Mouse (Mus musculus) brain, embryonic 14.5 days (tissue): ENCODE results near the gene A3galt2.

ENCODE experiments used
- CTCF ChIP-seq: fragments of 200-500 bp; IDR thresholded peaks from 2 replicates; pipeline ENCODE4 v1.5.1; 2012; ENCODE audit warnings: inconsistent platforms, mild to moderate bottlenecking, moderate library complexity, borderline replicate concordance; ENCODE audit not compliant: insufficient read depth, insufficient read length; ENCODE audit errors: extremely low read depth
- POLR2A ChIP-seq: fragments of 200-500 bp; IDR thresholded peaks from 2 replicates; pipeline ENCODE4 v1.6.1; 2012; ENCODE audit warnings: mild to moderate bottlenecking, inconsistent platforms, borderline replicate concordance; ENCODE audit not compliant: poor library complexity, insufficient read depth, insufficient read length, severe bottlenecking; ENCODE audit errors: extremely low read depth

DNA sequence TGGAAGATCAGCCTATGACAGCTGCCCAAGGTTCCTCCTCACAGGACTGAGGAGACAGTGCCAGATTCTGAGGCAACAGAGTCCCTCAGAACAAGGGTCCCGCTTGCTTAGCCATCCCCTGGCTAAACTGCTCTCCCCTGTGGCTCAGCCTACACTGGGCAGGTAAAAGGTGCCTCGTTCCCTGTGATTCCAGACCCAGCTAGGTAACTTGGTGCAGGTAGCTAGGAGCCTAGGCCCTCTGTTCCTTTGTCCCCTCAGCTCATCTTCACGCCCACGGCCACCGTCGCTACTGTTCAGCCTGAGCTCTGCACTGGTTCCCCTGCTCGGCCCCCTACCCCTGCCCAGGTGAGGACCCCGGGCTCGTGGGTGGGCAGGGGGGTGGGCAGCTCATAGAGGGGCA is 44.4 kb upstream of the A3galt2 start:
- TF ChIP-seq CTCF (no peak), POLR2A (no peak)
